Mouse (Mus musculus): ENCODE data around the gene Acox3.

The Acox3 gene

DNA sequence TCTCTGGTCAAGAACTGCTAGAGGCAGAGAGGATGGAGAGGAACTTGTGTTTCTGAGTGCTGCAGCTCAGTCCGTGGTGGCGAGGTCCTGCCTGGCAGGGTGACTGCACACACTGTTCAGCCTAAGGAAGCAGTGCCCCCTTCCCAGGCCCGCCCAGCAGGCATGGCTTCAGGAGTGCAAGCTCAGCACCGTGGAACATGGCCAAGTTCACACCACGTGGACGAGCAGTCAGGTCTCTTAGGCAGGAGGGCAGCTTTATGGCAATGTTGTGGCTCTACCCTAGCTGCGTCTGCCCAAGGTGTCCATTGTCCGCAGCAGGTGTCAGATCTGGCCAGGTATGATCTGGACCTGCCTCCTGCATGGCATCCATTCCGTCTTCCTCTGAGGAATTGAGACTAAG is 28.3 kb downstream of the Acox3 start:
- no peak for DNase-seq (ENCODE audit: low spot score)

DNA sequence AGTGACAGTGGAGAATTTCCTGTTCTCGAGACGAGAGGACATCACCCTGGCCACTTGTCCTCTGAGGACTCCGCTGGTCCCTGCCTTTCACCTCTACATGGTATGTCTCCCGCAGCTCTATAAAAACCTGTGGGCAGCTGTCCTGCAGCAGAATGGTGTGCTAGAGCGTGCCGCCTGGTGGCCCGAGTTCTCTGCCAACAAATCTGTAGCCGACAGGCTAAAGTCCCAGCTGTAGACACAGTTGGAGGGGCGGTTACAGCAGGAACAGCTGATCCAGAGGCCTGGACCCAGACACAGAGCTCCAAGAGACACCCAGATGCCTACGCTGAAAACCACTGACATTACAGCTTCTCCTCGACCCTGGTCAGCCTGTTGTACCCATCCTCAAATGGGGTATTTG is 29.1 kb downstream of the Acox3 start:
- DNase-seq (ENCODE audit: low spot score), result no peak

DNA sequence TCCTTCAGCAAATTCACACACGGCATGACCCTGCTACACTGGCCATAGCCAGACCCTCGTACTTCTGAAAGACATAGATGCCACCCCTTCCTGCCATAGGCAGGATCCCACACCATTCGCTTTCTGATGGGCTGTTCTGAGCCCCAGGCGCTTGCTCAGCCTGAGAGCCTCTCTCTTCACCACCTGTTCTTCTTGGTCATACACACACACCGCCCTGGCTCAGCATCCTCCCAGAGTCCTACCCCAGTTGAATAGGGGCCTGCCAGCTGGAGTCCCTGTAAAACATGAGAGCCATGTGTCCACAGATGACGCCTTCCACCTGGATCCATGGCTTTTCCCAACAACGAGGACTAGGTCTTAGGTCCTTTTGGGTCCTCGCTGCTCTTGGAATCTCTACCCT is 29.9 kb downstream of the Acox3 start:
- DNase-seq (ENCODE audit: low spot score), result no peak

DNA sequence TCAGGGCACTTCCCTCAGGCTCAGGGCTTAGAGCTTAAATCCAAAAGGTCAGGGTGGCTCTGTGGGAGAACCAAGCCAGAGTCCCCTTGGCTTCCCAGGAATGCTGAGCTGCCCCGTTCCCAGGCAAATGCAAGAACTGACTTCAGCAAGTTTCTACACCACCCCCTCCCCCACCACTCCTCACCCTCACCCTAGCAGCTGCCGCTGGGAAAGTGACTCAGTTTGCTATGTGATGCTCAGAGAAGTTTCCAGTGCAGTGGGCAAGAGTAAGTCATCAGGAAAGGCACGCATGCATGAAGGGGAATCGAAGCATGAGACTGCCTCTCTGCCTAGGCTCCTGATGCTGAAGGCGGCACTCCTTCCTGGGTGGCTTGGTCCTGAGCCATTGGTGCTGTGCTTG is 34.1 kb downstream of the Acox3 start:
- no peak for DNase-seq (ENCODE audit: low spot score)

DNA sequence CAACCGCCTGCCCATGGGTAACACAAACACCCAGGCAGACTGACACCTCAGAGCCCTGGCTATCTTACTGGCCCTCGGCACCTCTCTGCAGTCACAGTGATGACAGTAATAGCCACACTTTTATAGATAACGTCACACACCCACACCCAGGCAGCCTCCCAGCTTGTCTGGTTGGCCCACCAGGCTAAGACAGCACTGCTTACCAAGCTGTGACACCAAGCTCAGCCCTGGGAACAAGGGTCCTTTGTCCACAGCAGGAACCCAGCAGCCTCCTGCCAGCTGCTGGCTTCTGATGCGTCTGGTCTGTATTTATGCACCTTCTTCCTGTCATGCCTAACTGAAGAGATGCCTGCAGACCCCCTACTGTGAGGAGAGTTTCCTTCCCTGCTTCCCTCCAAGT is 38.3 kb downstream of the Acox3 start:
- no peak for DNase-seq (ENCODE audit: low spot score)

DNA sequence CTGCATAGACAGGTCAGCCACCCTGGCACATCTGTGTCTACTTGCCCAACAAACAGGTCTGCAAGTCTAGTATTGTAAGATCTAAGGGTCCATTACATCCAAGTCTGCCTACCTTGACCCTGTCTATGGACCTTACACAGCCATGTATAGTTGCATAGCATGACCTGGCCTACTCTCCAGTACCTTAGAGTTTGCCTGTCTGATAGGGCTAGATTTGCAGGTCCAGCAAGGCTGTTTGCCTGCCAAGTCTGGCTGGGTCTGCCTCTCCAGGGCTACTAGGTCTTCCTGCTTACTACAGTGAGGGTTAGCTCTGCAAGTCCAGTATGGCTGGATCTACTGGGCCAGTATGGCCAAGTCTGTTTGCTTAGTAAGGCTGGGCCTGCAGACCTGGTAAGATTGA is 41.0 kb downstream of the Acox3 start:
- DNase-seq (ENCODE audit: low spot score), result no peak

DNA sequence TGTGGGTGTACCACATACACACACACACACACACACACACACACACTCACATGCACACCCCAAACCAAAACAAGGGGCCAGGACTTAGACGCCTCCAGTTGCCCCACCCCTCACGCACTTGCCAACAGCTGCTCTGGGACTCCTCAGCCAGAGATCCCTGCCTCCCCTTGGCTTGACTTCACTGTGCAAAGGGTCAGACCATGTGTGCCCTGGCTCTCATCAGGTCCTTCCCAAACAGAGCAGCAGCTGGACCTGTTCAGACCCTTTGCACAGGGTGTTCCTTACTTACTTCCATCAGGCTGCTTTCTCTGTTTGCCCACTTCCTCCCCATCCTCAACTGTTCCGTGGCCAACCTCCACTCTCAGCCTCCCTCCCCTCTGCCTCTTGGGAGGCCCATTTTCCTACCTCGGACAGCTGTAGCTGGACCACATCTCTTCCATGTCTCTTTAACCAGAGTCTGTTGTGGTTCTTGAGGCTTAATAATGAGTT is 42.0 kb downstream of the Acox3 start:
- peak; percentile 80 for DNase-seq (ENCODE audit: low spot score)

DNA sequence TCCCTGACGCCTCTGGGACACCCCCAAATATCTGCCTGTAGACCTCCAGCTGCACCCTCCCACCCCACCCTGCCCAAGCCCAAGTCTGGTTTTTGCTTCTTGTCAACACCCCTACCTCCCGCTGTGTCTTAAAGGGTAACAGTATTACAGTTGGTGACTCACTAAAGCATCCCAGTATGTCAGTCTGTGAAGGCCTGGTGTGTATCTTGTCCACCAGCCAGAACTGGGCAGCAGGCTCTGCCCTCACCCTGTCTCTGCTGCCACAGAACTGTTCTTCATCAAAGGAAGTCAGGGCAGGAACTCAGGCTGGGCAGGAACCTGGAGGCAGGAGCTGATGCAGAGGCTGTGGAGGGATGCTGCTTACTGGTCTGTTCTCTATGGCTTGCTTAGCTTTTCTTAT is 43.6 kb downstream of the Acox3 start:
- no peak for DNase-seq (ENCODE audit: low spot score)

DNA sequence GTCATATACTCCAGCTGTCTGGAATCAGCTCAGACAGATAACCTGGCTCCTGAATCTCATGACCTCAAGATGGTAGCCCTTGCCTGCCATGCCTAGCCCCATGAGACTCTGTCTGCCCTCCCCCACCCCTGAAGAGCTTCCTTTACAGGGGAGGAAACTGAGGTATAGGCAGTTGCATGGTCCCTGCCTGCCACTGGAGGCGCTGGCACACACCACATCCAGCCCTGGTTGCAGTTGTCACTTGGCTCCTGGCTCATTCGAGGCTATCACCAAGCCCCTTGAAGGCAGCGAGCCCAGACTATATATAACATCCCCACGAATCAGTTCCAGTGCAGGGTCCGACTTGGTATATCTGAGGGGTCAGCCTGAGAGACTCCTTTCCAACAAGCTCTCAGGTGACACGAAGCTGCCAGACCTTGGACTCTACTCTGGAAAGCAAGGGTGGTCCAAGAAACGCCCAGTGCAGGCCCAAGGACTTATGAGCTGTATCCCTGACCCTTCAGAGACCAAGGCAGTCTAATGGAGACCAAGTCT is 44.5 kb downstream of the Acox3 start:
- DNase-seq (ENCODE audit: low spot score), result no peak

DNA sequence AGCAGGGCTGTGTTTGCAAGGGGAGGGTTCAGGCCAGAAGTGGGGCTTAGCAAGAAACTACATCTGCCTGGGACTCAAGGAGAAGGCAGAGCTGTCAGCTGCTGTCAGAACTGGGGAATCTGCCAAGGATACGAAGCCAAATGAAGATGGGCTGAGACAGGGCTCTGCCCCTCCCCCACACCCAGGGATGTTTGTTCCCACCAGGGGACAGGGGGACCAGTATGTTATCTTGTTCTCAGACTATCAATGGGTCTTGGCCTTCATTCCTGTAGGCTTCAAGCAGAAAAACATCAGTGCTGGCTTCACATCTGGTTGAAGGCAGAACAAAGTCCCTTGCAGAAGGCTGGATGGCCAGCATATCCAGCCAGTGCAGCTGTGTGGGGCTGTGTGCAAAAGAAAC is 45.8 kb downstream of the Acox3 start:
- DNase-seq (ENCODE audit: low spot score), result peak; percentile 59

DNA sequence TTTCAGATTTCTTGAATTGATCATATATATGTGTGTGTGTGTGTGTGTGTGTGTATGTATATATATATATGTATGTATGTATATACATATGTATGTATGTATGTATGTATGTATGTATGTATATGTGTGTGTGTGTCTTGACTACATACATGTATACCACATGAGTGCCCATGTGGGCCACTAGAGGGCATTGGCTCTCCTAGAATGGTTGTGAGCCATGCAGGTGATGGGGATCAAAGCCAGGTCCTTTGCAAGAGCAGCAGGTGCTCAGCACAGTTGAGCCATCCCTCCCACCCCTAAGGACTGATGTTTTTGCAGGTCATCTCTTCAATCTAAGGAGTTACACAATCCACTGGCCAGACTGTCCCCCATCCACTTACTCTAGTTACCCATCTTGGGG is 46.5 kb downstream of the Acox3 start:
- DNase-seq (ENCODE audit: low spot score), result no peak

DNA sequence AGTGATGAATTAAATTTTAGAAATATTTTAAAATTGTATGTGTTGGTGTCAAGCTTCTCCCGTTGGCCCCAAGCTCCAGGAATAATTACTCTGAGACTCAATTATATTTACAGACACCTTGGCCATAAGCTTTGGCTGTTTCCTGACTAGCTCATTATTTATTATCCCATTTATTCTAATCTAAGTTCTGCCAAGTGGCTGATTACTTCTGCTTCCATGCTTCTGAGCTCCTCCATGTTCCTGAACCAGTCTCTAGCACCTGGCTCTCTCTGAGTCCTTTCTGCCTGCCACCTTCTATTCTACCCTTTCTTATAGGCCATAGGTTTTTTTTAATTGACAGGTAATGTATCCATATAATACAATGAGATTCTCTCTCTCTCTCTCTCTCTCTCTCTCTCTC is 47.9 kb downstream of the Acox3 start:
- no peak for DNase-seq (ENCODE audit: low spot score)

DNA sequence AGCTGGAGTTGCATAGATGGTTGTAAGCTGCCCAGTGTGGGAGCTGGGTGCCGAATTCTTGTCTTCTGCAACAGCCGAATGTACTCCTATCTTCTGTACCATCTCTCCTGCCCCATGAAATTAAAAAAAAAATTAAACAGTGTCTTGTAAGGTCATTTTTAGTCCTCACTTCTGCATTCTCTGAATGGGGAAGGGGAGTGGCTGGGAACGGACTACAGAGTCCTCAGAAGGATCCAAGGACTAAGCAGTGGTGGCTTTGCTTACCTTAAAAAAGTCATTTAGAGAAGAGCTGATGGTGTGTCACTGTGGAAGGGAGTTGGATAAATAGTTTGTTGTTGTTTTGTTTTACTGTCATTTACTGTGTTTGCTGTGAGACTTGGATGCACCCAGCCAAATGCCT is 48.4 kb downstream of the Acox3 start:
- no peak for DNase-seq (ENCODE audit: low spot score)

DNA sequence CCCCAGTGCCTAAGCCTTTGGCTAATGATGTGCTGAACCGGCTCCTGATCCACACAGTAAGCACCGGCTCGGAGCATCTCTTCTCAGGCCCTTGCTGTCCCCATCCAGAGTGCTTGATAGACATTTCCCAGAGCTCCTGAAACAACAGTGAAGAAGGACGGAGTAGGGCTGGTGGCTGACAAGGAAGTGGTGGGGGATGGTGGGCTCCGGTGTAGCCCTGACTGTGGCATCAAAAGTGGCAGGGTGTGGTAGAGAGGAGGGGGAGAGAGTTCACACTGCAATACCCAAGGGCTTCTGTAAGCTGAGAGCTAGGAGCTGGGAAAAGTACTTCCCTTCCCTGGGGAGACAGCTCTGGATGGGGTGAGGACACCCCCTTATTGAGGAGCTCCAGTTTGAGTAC is 48.9 kb downstream of the Acox3 start:
- DNase-seq (ENCODE audit: low spot score), result no peak

DNA sequence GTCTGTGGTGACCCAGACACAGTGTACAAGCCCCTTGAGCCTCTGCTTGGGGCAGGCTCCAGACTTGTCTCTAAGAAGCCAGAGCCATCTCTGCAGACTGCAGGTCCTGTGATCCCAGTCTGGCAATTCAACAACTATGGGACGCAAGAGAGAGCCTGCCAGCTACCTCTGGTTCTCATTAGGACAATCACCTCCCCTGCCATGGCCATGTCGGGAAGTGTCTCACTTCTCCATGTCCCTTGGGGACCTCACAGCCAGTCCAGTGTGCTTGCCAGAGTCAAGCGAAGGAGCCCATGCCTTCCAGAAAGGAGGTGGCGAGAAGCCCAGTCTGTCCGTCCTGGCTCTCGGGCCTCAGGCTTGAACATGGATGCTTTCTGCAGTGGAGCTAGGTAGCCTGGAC is 50.0 kb downstream of the Acox3 start:
- no peak for DNase-seq (ENCODE audit: low spot score)

DNA sequence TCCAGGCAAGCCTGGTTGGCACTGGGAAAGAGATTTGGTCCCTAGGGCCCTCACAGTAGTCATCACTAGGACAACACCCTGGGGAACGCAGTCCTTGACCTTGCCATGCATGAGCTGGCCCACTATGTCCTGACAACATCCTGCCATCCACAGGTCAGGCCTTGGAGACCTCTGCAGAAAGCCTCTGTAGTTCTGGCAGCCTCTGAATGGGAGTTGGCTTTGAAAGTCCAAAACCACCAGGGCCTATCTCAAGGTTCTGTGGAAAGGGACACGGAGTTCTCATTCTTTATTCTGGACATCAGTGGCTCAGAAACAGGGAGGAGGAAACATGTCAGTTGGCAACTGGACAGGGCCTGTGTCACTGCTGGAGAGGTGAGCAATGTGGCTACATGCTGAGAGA is 53.2 kb downstream of the Acox3 start:
- peak; percentile 29 for DNase-seq (ENCODE audit: low spot score)

DNA sequence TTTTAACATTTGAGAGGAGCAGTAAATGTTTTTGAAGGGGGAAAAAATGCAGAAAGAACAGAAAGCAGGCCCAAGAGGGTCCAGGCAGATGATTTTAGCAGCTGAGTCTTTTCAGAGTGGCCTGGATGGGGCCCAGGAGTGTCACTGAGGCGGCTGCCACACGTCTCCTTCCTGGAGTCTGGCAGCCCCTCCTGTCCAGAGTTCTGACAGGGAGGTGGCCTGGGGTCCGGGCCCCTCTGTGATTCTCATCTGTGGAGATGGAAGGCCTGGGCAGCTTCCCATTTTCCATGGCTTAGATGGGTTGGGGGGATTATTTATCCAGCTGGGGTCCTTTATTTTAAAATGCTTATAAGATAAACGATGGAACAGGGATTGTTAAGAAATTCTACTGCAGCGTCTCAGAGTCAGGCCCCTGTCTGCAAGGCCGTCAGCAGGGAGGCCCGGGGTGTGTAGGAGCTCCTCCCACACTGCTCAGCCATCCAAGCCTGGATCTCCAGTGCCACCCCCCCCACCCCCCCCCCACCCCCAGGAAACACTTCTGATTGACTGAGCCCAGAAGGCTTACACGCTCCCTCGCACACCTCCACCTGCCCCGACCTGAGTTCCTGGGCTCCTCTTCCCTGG is 59.2 kb downstream of the Acox3 start:
- peak; percentile 62 for DNase-seq (ENCODE audit: low spot score)

DNA sequence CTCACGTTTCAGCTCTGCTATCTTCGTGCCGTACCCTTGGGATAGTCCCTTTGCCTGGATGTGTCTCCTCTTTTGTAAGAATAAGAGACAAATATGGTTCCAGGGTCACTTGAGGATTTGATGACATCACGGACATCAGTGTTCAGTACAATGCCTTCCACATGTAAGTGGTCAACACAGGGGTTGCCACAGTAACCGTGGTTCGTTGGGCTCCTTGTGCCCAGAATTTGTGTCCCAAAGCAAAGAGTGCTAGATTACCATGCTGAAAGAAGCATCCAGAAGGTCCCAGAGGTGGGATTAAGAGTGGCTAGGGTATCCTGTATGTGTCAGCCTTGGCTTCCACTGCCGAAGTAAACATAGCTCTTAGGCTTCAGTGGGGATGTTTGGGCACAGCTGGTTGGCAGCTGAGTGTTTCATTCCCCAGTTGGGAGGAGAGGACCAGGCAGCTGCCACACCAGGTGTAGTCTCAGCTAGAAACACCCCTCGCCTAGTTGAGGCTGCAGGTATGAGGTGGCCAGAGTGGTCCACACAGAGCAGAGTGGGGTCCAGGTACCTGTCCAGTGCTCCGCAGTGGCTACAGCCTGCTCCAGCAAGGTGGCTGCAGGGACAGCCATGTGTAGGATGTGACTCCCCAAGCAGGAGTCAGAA is 60.7 kb downstream of the Acox3 start:
- DNase-seq (ENCODE audit: low spot score), result no peak

DNA sequence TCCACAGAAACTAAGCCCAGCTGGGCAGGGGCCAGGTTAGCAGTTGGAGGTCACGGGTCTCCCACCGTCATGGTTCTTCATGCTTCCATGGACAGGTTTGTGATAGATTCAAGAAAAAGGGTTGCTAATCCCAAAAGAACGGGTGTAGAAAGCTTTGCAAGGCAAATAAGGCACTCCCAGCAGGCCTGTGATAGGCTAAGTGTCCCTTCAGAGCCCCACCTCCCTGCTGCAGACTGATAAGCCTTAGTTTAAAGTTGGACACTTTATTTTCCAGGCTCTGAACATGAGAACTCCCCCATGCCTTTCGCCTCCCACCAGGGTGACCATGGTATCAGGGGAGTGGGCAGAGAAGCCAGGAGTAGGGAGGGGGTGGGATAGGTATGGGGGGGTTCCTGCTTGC is 61.2 kb downstream of the Acox3 start:
- no peak for DNase-seq (ENCODE audit: low spot score)

DNA sequence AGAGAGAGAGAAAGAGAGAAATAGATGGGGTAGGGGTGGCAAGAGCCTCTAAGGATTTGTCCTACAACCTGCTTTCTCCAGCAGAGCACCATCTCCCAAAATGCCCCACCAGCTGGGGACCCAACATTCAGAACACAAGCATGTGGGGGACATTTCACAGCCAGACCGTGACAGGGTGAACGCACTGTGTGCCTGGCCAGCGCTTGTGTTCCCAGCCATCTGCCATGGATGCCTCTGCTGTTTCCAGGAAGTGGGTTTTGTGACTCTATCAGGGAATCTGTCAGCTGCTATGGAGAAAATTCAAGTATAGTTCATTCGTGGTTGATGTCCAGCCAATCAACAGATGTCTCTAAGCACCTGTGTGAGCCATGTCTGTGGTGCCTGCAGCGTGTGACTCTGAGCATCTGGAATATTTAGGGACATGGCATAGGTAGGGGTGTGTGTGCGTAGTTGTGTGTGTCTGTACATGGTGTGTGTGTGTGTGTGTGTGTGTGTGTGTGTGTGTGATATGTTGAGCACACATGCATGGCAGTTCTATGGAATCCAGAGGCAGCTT is 63.2 kb downstream of the Acox3 start:
- DNase-seq (ENCODE audit: low spot score), result no peak

DNA sequence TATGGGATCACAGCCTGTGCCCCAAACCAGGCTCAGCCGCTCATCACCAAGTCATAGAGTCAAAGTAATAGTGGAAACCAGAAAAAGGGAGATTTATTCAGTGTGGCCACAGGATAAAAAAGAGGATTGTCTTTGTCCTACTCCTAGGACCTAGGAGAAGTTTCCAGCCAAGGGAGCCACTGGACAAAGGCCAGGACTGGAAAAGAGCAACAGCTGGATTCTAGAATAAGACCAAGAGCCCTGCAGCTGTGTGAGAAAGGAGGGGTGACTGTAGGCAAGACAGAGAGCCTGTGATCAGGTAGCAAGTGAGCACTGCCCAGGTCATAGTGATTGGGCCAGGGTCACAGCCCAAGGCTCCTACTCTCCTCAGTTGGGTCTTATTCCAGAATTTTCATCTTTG is 64.1 kb downstream of the Acox3 start:
- peak; percentile 63 for DNase-seq (ENCODE audit: low spot score)

DNA sequence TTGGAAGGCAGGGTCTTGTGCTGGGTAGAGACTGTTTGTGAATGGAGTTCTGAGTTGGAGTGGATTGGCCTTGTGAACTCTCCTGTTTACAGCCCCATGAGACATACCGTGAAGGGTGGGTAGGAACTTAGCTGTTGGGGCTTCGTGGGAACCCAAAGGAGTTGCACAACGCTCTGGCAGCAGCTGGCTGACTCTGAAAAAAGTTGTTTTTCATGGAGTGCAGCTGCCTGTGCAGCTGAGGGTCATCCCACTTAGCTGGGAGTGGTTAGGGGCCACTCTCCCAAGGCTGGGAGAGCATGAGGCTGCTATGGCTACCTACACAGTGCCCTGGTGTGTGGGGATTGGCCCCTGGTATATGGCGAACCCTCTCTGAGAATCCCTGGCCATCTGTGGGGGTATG is 64.7 kb downstream of the Acox3 start:
- DNase-seq (ENCODE audit: low spot score), result peak; percentile 64

DNA sequence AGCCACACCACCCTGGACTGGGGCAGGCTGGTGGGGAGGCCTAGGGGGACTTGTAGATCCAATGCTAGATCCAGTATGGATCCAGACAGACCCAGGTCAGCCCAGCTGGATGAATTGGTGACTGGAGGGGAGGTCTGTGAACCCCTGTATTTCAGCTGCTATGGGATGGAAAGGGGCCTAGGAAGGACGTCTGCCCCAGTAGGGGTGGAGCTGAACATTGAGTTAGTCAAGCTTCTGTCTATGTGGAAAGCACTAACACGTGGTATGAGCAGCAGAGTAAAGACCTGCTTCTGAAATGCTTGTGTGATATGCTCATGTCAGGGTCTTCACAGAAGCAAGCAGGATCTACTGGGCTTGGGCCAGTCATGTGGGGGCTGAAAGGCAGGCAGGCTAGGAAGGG is 65.4 kb downstream of the Acox3 start:
- DNase-seq (ENCODE audit: low spot score), result no peak

DNA sequence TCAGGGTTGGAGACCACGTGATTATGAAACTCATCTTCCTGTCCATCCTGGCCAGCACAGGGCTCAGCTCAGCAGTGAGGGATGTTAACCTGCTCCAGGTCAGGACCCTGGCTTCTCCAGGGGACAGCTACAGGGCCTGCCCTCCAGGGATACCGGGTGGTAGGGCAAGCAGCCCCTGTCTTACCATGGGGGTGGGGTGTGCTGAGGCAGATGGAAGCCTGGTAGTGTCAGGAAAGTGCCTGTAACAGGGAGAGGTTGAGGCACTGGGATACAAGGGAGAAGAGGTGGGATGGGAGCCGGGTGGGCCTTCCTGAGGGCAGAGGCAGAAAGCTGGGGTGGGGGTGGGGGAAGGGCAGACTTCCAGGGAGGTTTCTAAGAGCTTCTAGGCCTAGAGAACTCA is 69.5 kb downstream of the Acox3 start:
- DNase-seq (ENCODE audit: low spot score), result no peak

Data from urinary bladder, postnatal 14 days (tissue).